Mouse (Mus musculus) spleen, adult 2 months (tissue): ENCODE measurements at regions not wholly inside any gene's neighbourhood (a gene's known extent, or its start where the extent isn't known, plus 50 kb on each side); places are given as distances from the start of the nearest gene placed in this dataset.

Source experiments
- CTCF ChIP-seq: fragments of 200-500 bp; IDR thresholded peaks from 2 replicates; pipeline ENCODE4 v1.5.1; 2011; ENCODE audit warnings: mild to moderate bottlenecking, inconsistent platforms; ENCODE audit not compliant: insufficient read depth, insufficient read length, insufficient replicate concordance; ENCODE audit errors: extremely low read depth
- POLR2A ChIP-seq: fragments of 200-500 bp; IDR thresholded peaks from 2 replicates; pipeline ENCODE4 v1.6.1; 2011; ENCODE audit warnings: low read depth, low read length, inconsistent platforms

DNA sequence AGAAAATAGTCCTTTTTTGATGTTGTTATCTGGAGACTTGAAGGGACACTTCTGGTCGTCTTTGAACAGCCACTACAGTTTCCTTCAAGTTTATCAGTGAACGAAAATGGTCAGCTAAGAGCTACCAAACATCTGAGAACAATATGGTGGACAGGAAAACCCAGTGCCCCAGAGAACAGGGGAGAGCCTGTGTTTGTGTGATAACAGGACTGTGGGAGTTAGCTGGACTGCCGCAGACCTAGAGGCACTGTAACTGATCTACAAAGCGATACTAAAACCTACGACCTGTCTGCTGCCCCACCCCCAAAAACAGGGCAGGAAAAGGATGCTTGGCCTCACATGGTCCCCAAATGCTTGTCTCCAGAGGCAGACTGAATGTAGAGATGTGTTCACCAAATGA lies 175.5 kb downstream of the Mreg start:
- TF ChIP-seq POLR2A (no peak), CTCF (no peak)
